Mouse (Mus musculus) cerebellum, postnatal 36 days (tissue): ENCODE measurements around the gene Becn1.
"Not testable (repeated sequence)": the region's sequence is repeated elsewhere in the genome, so short reads cannot be mapped to it uniquely, and the experiment has no call there.

Source experiments
- DNase-seq, 2 experiments: peaks; one replicate each; pipeline ENCODE4 v3.0.0; 2021 to 2022; ENCODE audit warnings: mixed read lengths in 2 of 2

The Becn1 gene

GRCm38 (mm10) chr11:101302004-101302798 lies at the start of gene Becn1:
Gene Becn1, minus strand, starts transcription at chr11:101302286.
- peak; percentile 98 for DNase-seq

GRCm38 (mm10) chr11:101351721-101352111 lies 49.6 kb upstream of the Becn1 start:
- DNase-seq = no peak

- no peak for DNase-seq
These were observed 49.1 kb upstream of the Becn1 start for GRCm38 (mm10) chr11:101351100-101351720.

- DNase-seq = no peak
These were observed 47.1 kb upstream of the Becn1 start for GRCm38 (mm10) chr11:101349216-101349615.

GRCm38 (mm10) chr11:101348774-101349173 lies 46.7 kb upstream of the Becn1 start:
- DNase-seq = no peak

GRCm38 (mm10) chr11:101347083-101347775 lies 45.1 kb upstream of the Becn1 start:
- DNase-seq = no peak

GRCm38 (mm10) chr11:101338123-101338760 lies 36.2 kb upstream of the Becn1 start:
- peak; percentile 24 to 29 for DNase-seq

GRCm38 (mm10) chr11:101335685-101336084 lies 33.6 kb upstream of the Becn1 start:
- DNase-seq = peak in 1 of 2 experiments; percentile 9

- DNase-seq = no peak
These were observed 32.4 kb upstream of the Becn1 start for GRCm38 (mm10) chr11:101334516-101334915.

- DNase-seq = no peak
These were observed 31.9 kb upstream of the Becn1 start for GRCm38 (mm10) chr11:101334023-101334422.

- no peak for DNase-seq
These were observed 30.5 kb upstream of the Becn1 start for GRCm38 (mm10) chr11:101332537-101332936.

- not testable (repeated sequence) for DNase-seq
These were observed 28.9 kb upstream of the Becn1 start for GRCm38 (mm10) chr11:101330961-101331360.

- no peak for DNase-seq
These were observed 28.4 kb upstream of the Becn1 start, which contains the start of gene Aoc3 for GRCm38 (mm10) chr11:101330371-101330924. Gene Aoc3, plus strand, starts transcription at chr11:101330605.

GRCm38 (mm10) chr11:101328941-101329635 lies 27.0 kb upstream of the Becn1 start:
- DNase-seq = no peak

- DNase-seq = no peak
These were observed 25.2 kb upstream of the Becn1 start for GRCm38 (mm10) chr11:101327311-101327710.

GRCm38 (mm10) chr11:101326147-101326546 lies 24.1 kb upstream of the Becn1 start:
- no peak for DNase-seq

GRCm38 (mm10) chr11:101325201-101325600 lies 23.1 kb upstream of the Becn1 start:
- DNase-seq = not testable (repeated sequence)

GRCm38 (mm10) chr11:101324763-101325162 lies 22.7 kb upstream of the Becn1 start, which contains the start of gene Aoc2:
Gene Aoc2, plus strand, starts transcription at chr11:101325063.
- DNase-seq = no peak

- peak; percentile 72 for DNase-seq
These were observed 21.5 kb upstream of the Becn1 start for GRCm38 (mm10) chr11:101323609-101324008.

- DNase-seq = no peak
These were observed 14.4 kb upstream of the Becn1 start for GRCm38 (mm10) chr11:101316501-101316917.

- peak; percentile 92 to 95 for DNase-seq
These were observed 13.8 kb upstream of the Becn1 start, which contains the start of gene Psme3 for GRCm38 (mm10) chr11:101315665-101316500. Gene Psme3, plus strand, starts transcription at chr11:101316213.
